Mouse (Mus musculus) CH12.LX (cell line): Measurements from ENCODE around the gene Mtmr12. TPM values are rescaled to one million over a fixed set of nuclear protein-coding genes. Genes with fewer than 3 reads are reported as not detected.

Experiments used
- DNase-seq: peaks from one replicate; pipeline ENCODE4 v3.0.0-alpha.2; 2013; ENCODE audit errors: extremely low read depth
- H3K27ac ChIP-seq: 2 replicates; pipeline ENCODE4 v1.5.1; 2012; ENCODE audit warnings: low read depth, mild to moderate bottlenecking, control low read depth, moderate library complexity; ENCODE audit not compliant: insufficient read depth
- H3K27me3 ChIP-seq: replicated peaks from 2 replicates; pipeline ENCODE3; 2012; ENCODE audit warnings: inconsistent platforms
- H3K36me3 ChIP-seq, 2 experiments: replicated peaks in 1 of 2; 2 replicates each; pipeline versions ENCODE3 to v1.6.1; 2012; ENCODE audit warnings: inconsistent platforms in 1 of 2, low read length in 1 of 2, mild to moderate bottlenecking in 1 of 2, mixed read lengths in 1 of 2, moderate library complexity in 1 of 2; ENCODE audit not compliant: control insufficient read depth in 1 of 2, insufficient read depth in 1 of 2
- H3K4me1 ChIP-seq, 2 experiments: 2 replicates each; pipeline ENCODE4 v1.6.1; 2012; ENCODE audit warnings: inconsistent platforms in 1 of 2, moderate library complexity in 1 of 2; ENCODE audit not compliant: insufficient read depth in 2 of 2, control insufficient read depth in 1 of 2
- H3K4me2 ChIP-seq: 2 replicates; pipeline ENCODE4 v1.6.1; 2012; ENCODE audit warnings: low read depth, mild to moderate bottlenecking, control low read depth; ENCODE audit not compliant: poor library complexity, insufficient read depth, severe bottlenecking
- H3K4me3 ChIP-seq, 3 experiments: fragments of 150-350 bp in 1 of 3; sonication (generic) in 1 of 3; replicated peaks in 1 of 3; 2 replicates each; pipeline versions ENCODE3 to v1.5.1; 2011 to 2012; ENCODE audit warnings: low read depth in 2 of 3, low read length in 2 of 3, mild to moderate bottlenecking in 2 of 3, moderate library complexity in 2 of 3, control low read depth in 1 of 3, improper control_type of control experiment in 1 of 3, inconsistent platforms in 1 of 3, mixed read lengths in 1 of 3; ENCODE audit not compliant: poor library complexity in 1 of 3
- H3K79me2 ChIP-seq: replicated peaks from 2 replicates; pipeline ENCODE4 v1.6.1; 2012; ENCODE audit warnings: mild to moderate bottlenecking, moderate library complexity; ENCODE audit not compliant: control insufficient read depth, poor library complexity, insufficient read depth, severe bottlenecking; ENCODE audit errors: extremely low read depth
- H3K9ac ChIP-seq: 2 replicates; pipeline ENCODE4 v1.6.1; 2012; ENCODE audit warnings: low read depth, mild to moderate bottlenecking, control low read depth, moderate library complexity; ENCODE audit not compliant: insufficient read depth
- H3K9me3 ChIP-seq: replicated peaks from 2 replicates; pipeline ENCODE3; 2012; ENCODE audit warnings: low read length, inconsistent platforms, mixed read lengths
- BHLHE40 ChIP-seq: IDR thresholded peaks from 2 replicates; pipeline ENCODE4 v1.6.1; 2011; ENCODE audit warnings: mild to moderate bottlenecking, low read depth, low read length, improper control_type of control experiment
- CHD2 ChIP-seq: IDR thresholded peaks from 2 replicates; pipeline ENCODE4 v1.6.1; 2011; ENCODE audit warnings: low read length, improper control_type of control experiment
- CTCF ChIP-seq, 2 experiments: IDR thresholded peaks in 1 of 2; conservative IDR thresholded peaks in 1 of 2; 2 replicates each; pipeline ENCODE4 v1.5.1; 2011 to 2012; ENCODE audit warnings: low read depth in 2 of 2, low read length in 2 of 2, improper control_type of control experiment in 1 of 2, inconsistent platforms in 1 of 2, mild to moderate bottlenecking in 1 of 2, moderate library complexity in 1 of 2
- E2F4 ChIP-seq: IDR thresholded peaks from 2 replicates; pipeline ENCODE4 v1.6.1; 2011; ENCODE audit warnings: low read depth, low read length, improper control_type of control experiment; ENCODE audit not compliant: insufficient replicate concordance
- ELF1 ChIP-seq: IDR thresholded peaks from 2 replicates; pipeline ENCODE4 v1.6.1; 2014; ENCODE audit warnings: low read depth, mild to moderate bottlenecking, inconsistent platforms, low read length, improper control_type of control experiment
- EP300 ChIP-seq: IDR thresholded peaks from 2 replicates; pipeline ENCODE4 v1.6.1; 2011; ENCODE audit warnings: low read length, improper control_type of control experiment
- ETS1 ChIP-seq: conservative IDR thresholded peaks from 2 replicates; pipeline ENCODE4 v1.6.1; 2012; ENCODE audit warnings: low read depth, mild to moderate bottlenecking, inconsistent platforms, low read length, improper control_type of control experiment, moderate library complexity
- GABPA ChIP-seq: IDR thresholded peaks from 2 replicates; pipeline ENCODE4 v1.6.1; 2012; ENCODE audit warnings: low read depth, low read length, improper control_type of control experiment, inconsistent platforms; ENCODE audit not compliant: insufficient replicate concordance
- JUN ChIP-seq: IDR thresholded peaks from 2 replicates; pipeline ENCODE4 v1.6.1; 2011; ENCODE audit warnings: low read depth, mild to moderate bottlenecking, low read length, improper control_type of control experiment, moderate library complexity; ENCODE audit not compliant: insufficient read depth
- KAT2A ChIP-seq: IDR thresholded peaks from 2 replicates; pipeline ENCODE4 v1.6.1; 2012; ENCODE audit warnings: low read length, improper control_type of control experiment, inconsistent platforms; ENCODE audit not compliant: insufficient replicate concordance
- MAFK ChIP-seq: IDR thresholded peaks from 2 replicates; pipeline ENCODE4 v1.6.1; 2011; ENCODE audit warnings: low read length, improper control_type of control experiment; ENCODE audit not compliant: insufficient replicate concordance
- MAZ ChIP-seq: IDR thresholded peaks from 2 replicates; pipeline ENCODE4 v1.6.1; 2012; ENCODE audit warnings: low read depth, mild to moderate bottlenecking, inconsistent platforms, low read length, improper control_type of control experiment, moderate library complexity
- MEF2A ChIP-seq: IDR thresholded peaks from 2 replicates; pipeline ENCODE4 v1.6.1; 2014; ENCODE audit warnings: low read depth, mild to moderate bottlenecking, inconsistent platforms, low read length, improper control_type of control experiment, borderline replicate concordance
- MYC ChIP-seq: IDR thresholded peaks from 2 replicates; pipeline ENCODE4 v1.6.1; 2011; ENCODE audit warnings: low read depth, mild to moderate bottlenecking, improper control_type of control experiment, low read length
- PAX5 ChIP-seq: IDR thresholded peaks from 2 replicates; pipeline ENCODE4 v1.6.1; 2012; ENCODE audit warnings: low read length, inconsistent platforms, mixed read lengths
- POLR2A ChIP-seq: IDR thresholded peaks from 2 replicates; pipeline ENCODE4 v1.6.1; 2011; ENCODE audit warnings: low read depth, mild to moderate bottlenecking, improper control_type of control experiment, low read length
- POLR2AphosphoS2 ChIP-seq: IDR thresholded peaks from 2 replicates; pipeline ENCODE4 v1.6.1; 2011; ENCODE audit warnings: low read depth, low read length, improper control_type of control experiment
- RAD21 ChIP-seq: IDR thresholded peaks from 2 replicates; pipeline ENCODE4 v1.6.1; 2011; ENCODE audit warnings: low read depth, mild to moderate bottlenecking, low read length, improper control_type of control experiment, moderate library complexity
- RCOR1 ChIP-seq: conservative IDR thresholded peaks from 2 replicates; pipeline ENCODE4 v1.6.1; 2012; ENCODE audit warnings: low read depth, mild to moderate bottlenecking, inconsistent platforms, low read length, improper control_type of control experiment
- SIN3A ChIP-seq: IDR thresholded peaks from 2 replicates; pipeline ENCODE4 v1.6.1; 2012; ENCODE audit warnings: low read length, improper control_type of control experiment, inconsistent platforms
- SMC3 ChIP-seq: IDR thresholded peaks from 2 replicates; pipeline ENCODE4 v1.6.1; 2011; ENCODE audit warnings: low read depth, low read length, improper control_type of control experiment
- TBP ChIP-seq: conservative IDR thresholded peaks from 2 replicates; pipeline ENCODE4 v1.6.1; 2011; ENCODE audit warnings: low read depth, low read length, improper control_type of control experiment
- TCF12 ChIP-seq: IDR thresholded peaks from 2 replicates; pipeline ENCODE4 v1.6.1; 2014; ENCODE audit warnings: low read depth, mild to moderate bottlenecking, inconsistent platforms, low read length, improper control_type of control experiment
- UBTF ChIP-seq: IDR thresholded peaks from 2 replicates; pipeline ENCODE4 v1.6.1; 2012; ENCODE audit warnings: low read depth, mild to moderate bottlenecking, inconsistent platforms, low read length, improper control_type of control experiment, moderate library complexity
- USF2 ChIP-seq: conservative IDR thresholded peaks from 2 replicates; pipeline ENCODE4 v1.6.1; 2011; ENCODE audit warnings: low read depth, low read length, improper control_type of control experiment
- ZC3H11A ChIP-seq: IDR thresholded peaks from 2 replicates; pipeline ENCODE4 v1.6.1; 2012; ENCODE audit warnings: low read depth, mild to moderate bottlenecking, inconsistent platforms, low read length, improper control_type of control experiment
- ZKSCAN1 ChIP-seq: IDR thresholded peaks from 2 replicates; pipeline ENCODE4 v1.6.1; 2012; ENCODE audit warnings: low read depth, inconsistent platforms, low read length, improper control_type of control experiment, borderline replicate concordance
- ZMIZ1 ChIP-seq: IDR thresholded peaks from 2 replicates; pipeline ENCODE4 v1.6.1; 2012; ENCODE audit warnings: low read depth, mild to moderate bottlenecking, inconsistent platforms, low read length, improper control_type of control experiment
- ZNF384 ChIP-seq: IDR thresholded peaks from 2 replicates; pipeline ENCODE4 v1.6.1; 2012; ENCODE audit warnings: low read depth, low read length, improper control_type of control experiment, inconsistent platforms
- dilution Hi-C: fragments of 300-500 bp; cut with MboI; formaldehyde crosslinking; loops from 2 replicates; pipeline ENCODE4 v1.14.3; 2020; ENCODE audit warnings: low sequenced_read_pairs; ENCODE audit not compliant: extremely low pct_unique_long_range_greater_than_20kb, extremely low pct_ligation_motif_present
- in situ Hi-C: fragments of 300-500 bp; cut with MboI; formaldehyde crosslinking; loops from 3 replicates; pipeline ENCODE4 v1.14.3; 2019; ENCODE audit warnings: low sequenced_read_pairs, low pct_ligation_motif_present, low pct_unique_long_range_greater_than_20kb, mixed read lengths
- polyA plus RNA-seq: library from polyadenylated mRNA; unstranded; fragments of >175 nt; gene quantifications from 2 replicates; pipeline ENCODE4 v1.2.1, GENCODE M21; 2012; ENCODE audit warnings: low read depth; ENCODE audit not compliant: insufficient read length
- total RNA-seq, 2 experiments: library from RNA; depleted of rRNA; stranded (reverse); fragments of 300-350 nt in 1 of 2; fragments of >200 nt in 1 of 2; gene quantifications; 2 replicates each; pipeline ENCODE4 v1.2.3; 2012 to 2014

Gene Mtmr12
- total and polyA plus RNA-seq, 3 experiments: 8.2 to 16.3 (median 12.3) TPM

DNA sequence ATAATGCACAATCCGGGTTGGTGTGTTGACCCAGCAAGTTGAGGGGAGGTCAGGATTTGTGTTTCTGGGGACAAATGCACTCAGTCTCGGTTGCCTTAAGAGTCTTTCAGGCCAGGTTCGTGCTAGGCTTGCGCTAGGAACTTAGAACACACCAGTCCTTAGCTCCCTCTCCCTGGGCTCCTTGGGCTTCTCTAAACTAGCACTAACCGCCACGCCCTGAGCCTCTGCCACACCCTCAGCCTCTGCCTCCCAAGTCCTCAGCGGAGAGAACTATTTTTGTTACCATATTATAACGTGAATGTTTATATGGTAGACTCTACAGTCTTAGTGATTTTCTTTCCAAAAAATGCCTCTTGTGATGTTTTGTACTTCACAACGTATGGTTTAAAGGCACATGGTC, 66.5 kb downstream of the Mtmr12 start:
- no peaks in the 10 kb centered on the region for H3K79me2 ChIP-seq
- no peak overlapping the region for H3K4me3 ChIP-seq
- H3K27me3 ChIP-seq: no peaks in the 10 kb centered on the region
- TF ChIP-seq RCOR1: no peak
- no peak for TF ChIP-seq ZMIZ1
- TF ChIP-seq TBP: no peak
- TF ChIP-seq UBTF: no peak
- TF ChIP-seq SIN3A: no peak
- TF ChIP-seq EP300: no peak
- TF ChIP-seq ELF1: no peak
- TF ChIP-seq MEF2A: no peak
- TF ChIP-seq MYC: no peak
- no peak for TF ChIP-seq RAD21
- no peak for TF ChIP-seq POLR2A
- TF ChIP-seq GABPA: no peak
- TF ChIP-seq POLR2AphosphoS2: no peak
- TF ChIP-seq SMC3: no peak
- no peak for TF ChIP-seq KAT2A
- no peak for TF ChIP-seq ZC3H11A
- no peak for TF ChIP-seq BHLHE40
- no peak for TF ChIP-seq ETS1
- TF ChIP-seq MAZ: no peak
- TF ChIP-seq CHD2: no peak
- H3K4me1 ChIP-seq: peaks cover 0 to 5% of the 10 kb centered on the region in 2 experiments; a peak in 1 of 4 replicates
- H3K4me2 ChIP-seq: no peak overlapping the region
- no peak for DNase-seq
- no peak overlapping the region for H3K27ac ChIP-seq
- no peaks in the 10 kb centered on the region for H3K9me3 ChIP-seq
- dilution Hi-C loops: no loop called here
- no peak overlapping the region for H3K9ac ChIP-seq
- H3K36me3 ChIP-seq: peaks cover 34 to 53% of the 10 kb centered on the region in 2 experiments
- in situ Hi-C loops: no loop called here

DNA sequence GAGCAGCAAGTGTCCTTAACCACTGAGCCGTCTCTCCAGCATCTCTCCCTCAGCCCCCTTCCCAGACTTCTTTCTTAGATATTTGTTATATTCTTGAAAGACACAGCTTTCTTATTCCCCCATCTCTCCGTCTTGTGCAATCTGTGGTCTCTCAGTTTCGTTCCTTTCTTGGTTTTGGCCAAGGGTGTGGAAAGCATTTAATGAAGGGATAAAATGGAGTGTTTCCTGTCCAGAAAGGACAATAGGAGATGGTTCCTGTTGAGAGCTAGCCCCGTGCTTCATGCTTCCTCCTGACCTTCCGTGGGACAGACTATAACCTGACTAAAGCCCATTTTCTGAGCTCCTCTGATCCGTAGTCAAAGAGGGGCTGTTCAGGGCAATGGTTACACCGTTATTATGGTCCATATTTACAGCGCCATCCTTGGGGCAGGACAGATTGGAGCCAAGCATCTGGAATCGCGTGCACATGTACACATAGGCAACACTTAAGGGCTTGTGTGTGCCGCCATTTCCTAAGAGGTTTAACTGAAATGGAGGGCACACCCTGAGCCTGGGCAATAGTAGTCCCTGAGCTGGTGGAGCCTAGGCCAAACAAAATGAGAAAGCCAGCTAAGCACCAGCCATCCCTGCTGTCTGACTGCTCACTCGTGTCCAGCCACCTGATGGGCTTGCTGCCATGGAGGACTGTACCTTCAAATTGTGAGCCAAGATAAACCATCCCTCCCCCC, 68.7 kb downstream of the Mtmr12 start:
- TF ChIP-seq RAD21 (no peak), CTCF (conservative IDR thresholded peaks at IDR 0.05 in 1 of 2, IDR thresholded peaks at IDR 0.05 in 1 of 2; ENCODE audit: low read depth in 2 of 2, low read length in 2 of 2) (no peak), MAFK (no peak), ZC3H11A (no peak), USF2 (no peak), EP300 (no peak), E2F4 (no peak), TBP (no peak), SMC3 (no peak), ZKSCAN1 (no peak), TCF12 (no peak), ZNF384 (no peak), POLR2A (no peak), ETS1 (no peak), PAX5 (no peak), ELF1 (no peak), CHD2 (no peak), JUN (no peak)
- no peak for DNase-seq
- Histone ChIP-seq H3K4me2 (no peak overlapping the region), H3K9ac (no peak overlapping the region), H3K4me1 (peaks cover 0 to 5% of the 10 kb centered on the region in 2 experiments; a peak in 1 of 4 replicates), H3K27me3 (no peaks in the 10 kb centered on the region), H3K36me3 (peaks cover 20 to 33% of the 10 kb centered on the region in 2 experiments), H3K79me2 (no peaks in the 10 kb centered on the region), H3K4me3 (no peak overlapping the region), H3K9me3 (no peaks in the 10 kb centered on the region), H3K27ac (no peak overlapping the region)
- dilution Hi-C loops: no loop called here
- in situ Hi-C loops: no loop called here
